In the genomic region with DNA sequence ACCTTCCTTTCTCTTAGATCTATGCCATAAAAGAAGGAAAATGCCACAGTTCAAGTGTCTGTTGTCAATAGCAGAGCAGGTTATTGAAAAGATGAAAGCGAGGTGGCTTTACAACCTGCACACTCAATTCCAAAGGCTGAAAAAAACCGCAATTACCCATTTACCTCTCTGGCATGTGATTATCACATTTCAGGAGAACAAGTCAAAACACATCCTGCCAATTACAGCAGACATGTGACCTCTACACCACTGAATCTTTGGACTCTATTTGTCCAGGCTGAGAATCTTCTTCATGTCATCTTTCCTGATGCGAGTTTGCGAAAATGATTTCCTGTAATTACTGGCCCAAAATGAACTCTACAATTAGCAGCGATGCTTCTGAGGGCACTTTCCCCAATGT, we compare ENCODE assay signal across 26 mouse cellular contexts.
DNase-seq lines count a peak whose midpoint lies in the region; ATAC-seq and TF ChIP-seq lines count a peak whose summit lies in the region.
"Had no signal": no experiment of that assay in that cellular context is flagged by ENCODE, and none has a peak within 500 bp of the region (broad histone marks: within the 10 kb centered on the region; RNA-seq: fewer than 3 reads in every experiment).

No protein-coding gene starts in this region.

- no peaks in the 10 kb centered on the region; the same call in 1 of the 2 replicates for H3K27me3 ChIP-seq in forebrain, embryonic 14.5 days (replicated peaks; ENCODE audit: control insufficient read depth, insufficient read depth, low read length)
- H3K27me3 ChIP-seq in forebrain, postnatal 0 days (ENCODE audit: insufficient read depth, low read length): 0 out of 2 replicates have a peak, but pooled peaks cover 3% of the 10 kb centered on the region
- no peaks in the 10 kb centered on the region for H3K27me3 ChIP-seq in kidney, adult 2 months (replicated peaks; ENCODE audit: control insufficient read depth, insufficient read depth, low read length)
- no peaks in the 10 kb centered on the region for H3K27me3 ChIP-seq in kidney, embryonic 16.5 days (ENCODE audit: insufficient read depth, low read length)
- H3K27me3 ChIP-seq in midbrain, embryonic 13.5 days: no peaks in the 10 kb centered on the region
- no peaks in the 10 kb centered on the region for H3K27me3 ChIP-seq in midbrain, embryonic 11.5 days (ENCODE audit: control insufficient read depth, insufficient read depth, low read length)
- H3K27me3 ChIP-seq: embryonic facial prominence, embryonic 15.5 days; limb, embryonic 12.5 days; liver, embryonic 12.5 days; neural tube, embryonic 15.5 days; stomach, embryonic 15.5 days had no signal

- TF ChIP-seq CTCF in forebrain, postnatal 0 days (IDR thresholded peaks at IDR 0.05; ENCODE audit: low read depth): no peak
- TF ChIP-seq CTCF in kidney, adult 2 months (conservative IDR thresholded peaks at IDR 0.05; ENCODE audit: insufficient read depth, insufficient read length, low read depth, low read length): no peak

- H3K27ac ChIP-seq in forebrain, embryonic 14.5 days (ENCODE audit: low read depth, low read length): no peak overlapping the region
- no peak overlapping the region for H3K27ac ChIP-seq in forebrain, postnatal 0 days (ENCODE audit: low read depth, low read length)
- no peak overlapping the region for H3K27ac ChIP-seq in kidney, adult 2 months (ENCODE audit: insufficient read depth, low read depth, low read length)
- H3K27ac ChIP-seq in kidney, embryonic 16.5 days (ENCODE audit: low read length): no peak overlapping the region
- H3K27ac ChIP-seq in midbrain, embryonic 13.5 days: peak overlapping the region; percentile 26; the same call in 1 of the 2 replicates
- no peak overlapping the region for H3K27ac ChIP-seq in midbrain, embryonic 11.5 days (ENCODE audit: low read depth, low read length)
- H3K27ac ChIP-seq: embryonic facial prominence, embryonic 15.5 days; kidney, postnatal 0 days; left cerebral cortex, adult 2 months; limb, embryonic 12.5 days; liver, embryonic 12.5 days; neural tube, embryonic 15.5 days; stomach, embryonic 15.5 days had no signal

- DNase-seq in forebrain, embryonic 14.5 days (ENCODE audit: low spot score): peak; percentile 26
- no peak for DNase-seq in forebrain, postnatal 0 days
- DNase-seq in kidney, adult 2 months: peak; percentile 60
- DNase-seq in midbrain, embryonic 11.5 days (ENCODE audit: low spot score, missing footprints): no peak
- DNase-seq in forelimb bud, embryonic 11.5 days (ENCODE audit: low read depth, low spot score): peak; percentile 10
- DNase-seq in layer of hippocampus, postnatal 25 days (ENCODE audit: extremely low spot score in 1 of 2, low spot score in 1 of 2): no peak
- DNase-seq: adrenal gland, postnatal 14 days; cerebellum, adult 11-12 months; cerebellum, adult 9-11 months; gastrocnemius, postnatal 14 days; heart, postnatal 36 days; liver, postnatal 0 days; lung, postnatal 36 days; retina, postnatal 1 day; right cerebral cortex, postnatal 14 days had no signal

- ATAC-seq in forebrain, embryonic 14.5 days: no peak
- ATAC-seq in forebrain, postnatal 0 days: no peak
- ATAC-seq in kidney, embryonic 16.5 days (ENCODE audit: low FRiP score, low TSS enrichment): no peak
- ATAC-seq in midbrain, embryonic 13.5 days: no peak
- no peak for ATAC-seq in midbrain, embryonic 11.5 days (ENCODE audit: low FRiP score)
- ATAC-seq: CD4-positive, CD25-positive, alpha-beta regulatory T cell, adult 4 months; liver, embryonic 12.5 days; liver, postnatal 0 days had no signal

- H3K4me3 ChIP-seq in forebrain, embryonic 14.5 days (ENCODE audit: low read depth, low read length): no peak overlapping the region
- no peak overlapping the region for H3K4me3 ChIP-seq in forebrain, postnatal 0 days (ENCODE audit: low read depth, low read length)
- H3K4me3 ChIP-seq in kidney, adult 2 months (ENCODE audit: insufficient read depth, low read depth, low read length): no peak overlapping the region
- no peak overlapping the region for H3K4me3 ChIP-seq in kidney, embryonic 16.5 days (ENCODE audit: low read length)
- no peak overlapping the region for H3K4me3 ChIP-seq in midbrain, embryonic 13.5 days (replicated peaks)
- no peak overlapping the region for H3K4me3 ChIP-seq in midbrain, embryonic 11.5 days (ENCODE audit: low read depth, low read length)
- H3K4me3 ChIP-seq: embryonic facial prominence, embryonic 15.5 days; heart, embryonic 10.5 days; left cerebral cortex, adult 2 months; limb, embryonic 12.5 days; liver, embryonic 12.5 days; neural tube, embryonic 15.5 days; stomach, embryonic 15.5 days had no signal

- no peaks in the 10 kb centered on the region for H3K36me3 ChIP-seq in forebrain, embryonic 14.5 days (ENCODE audit: control insufficient read depth, insufficient read depth, low read length)
- H3K36me3 ChIP-seq in forebrain, postnatal 0 days (ENCODE audit: insufficient read depth): no peaks in the 10 kb centered on the region
- no peaks in the 10 kb centered on the region for H3K36me3 ChIP-seq in kidney, adult 2 months (ENCODE audit: control insufficient read depth, insufficient read depth, low read length)
- H3K36me3 ChIP-seq in kidney, embryonic 16.5 days (ENCODE audit: insufficient read depth, low read length): no peaks in the 10 kb centered on the region
- H3K36me3 ChIP-seq in midbrain, embryonic 13.5 days: no peaks in the 10 kb centered on the region
- H3K36me3 ChIP-seq in midbrain, embryonic 11.5 days (ENCODE audit: control insufficient read depth, insufficient read depth, low read length): no peaks in the 10 kb centered on the region
- H3K36me3 ChIP-seq: embryonic facial prominence, embryonic 15.5 days; heart, embryonic 10.5 days; limb, embryonic 12.5 days; liver, embryonic 12.5 days; neural tube, embryonic 15.5 days; stomach, embryonic 15.5 days had no signal

- H3K9me3 ChIP-seq in forebrain, embryonic 14.5 days (replicated peaks; ENCODE audit: control insufficient read depth, low read length): no peaks in the 10 kb centered on the region
- no peaks in the 10 kb centered on the region for H3K9me3 ChIP-seq in forebrain, postnatal 0 days (ENCODE audit: low read length)
- no peaks in the 10 kb centered on the region for H3K9me3 ChIP-seq in kidney, embryonic 16.5 days (ENCODE audit: low read length)
- no peaks in the 10 kb centered on the region for H3K9me3 ChIP-seq in midbrain, embryonic 13.5 days
- H3K9me3 ChIP-seq in midbrain, embryonic 11.5 days (ENCODE audit: control insufficient read depth, low read length): no peaks in the 10 kb centered on the region
- H3K9me3 ChIP-seq: embryonic facial prominence, embryonic 15.5 days; heart, embryonic 10.5 days; limb, embryonic 12.5 days; liver, embryonic 12.5 days; neural tube, embryonic 15.5 days; stomach, embryonic 15.5 days had no signal

- 52% methylated on average over 5 of the region's 5 CpGs for WGBS in forebrain, embryonic 14.5 days
- 55% methylated on average over 5 of the region's 5 CpGs for WGBS in forebrain, postnatal 0 days
- WGBS in kidney, adult 2 months: 60% methylated on average over 5 of the region's 5 CpGs
- 64% methylated on average over 5 of the region's 5 CpGs for WGBS in kidney, embryonic 16.5 days
- 80% methylated on average over 5 of the region's 5 CpGs for WGBS in midbrain, embryonic 13.5 days
- WGBS in midbrain, embryonic 11.5 days: 89% methylated on average over 5 of the region's 5 CpGs

- no peak for TF ChIP-seq POLR2A in kidney, adult 2 months (IDR thresholded peaks at IDR 0.05; ENCODE audit: low read depth, low read length)

- no peak overlapping the region for H3K9ac ChIP-seq in forebrain, embryonic 14.5 days (ENCODE audit: low read length)
- H3K9ac ChIP-seq in forebrain, postnatal 0 days: no peak overlapping the region
- no peak overlapping the region for H3K9ac ChIP-seq in kidney, embryonic 16.5 days (replicated peaks; ENCODE audit: low read length)
- H3K9ac ChIP-seq in midbrain, embryonic 13.5 days (replicated peaks): no peak overlapping the region; the same call in 1 of the 2 replicates
- H3K9ac ChIP-seq in midbrain, embryonic 11.5 days (ENCODE audit: low read length): no peak overlapping the region
- H3K9ac ChIP-seq: embryonic facial prominence, embryonic 15.5 days; limb, embryonic 12.5 days; liver, embryonic 12.5 days; liver, postnatal 0 days; neural tube, embryonic 15.5 days; stomach, embryonic 15.5 days had no signal

- no peak overlapping the region for H3K4me2 ChIP-seq in forebrain, embryonic 14.5 days (ENCODE audit: low read length)
- no peak overlapping the region for H3K4me2 ChIP-seq in forebrain, postnatal 0 days (ENCODE audit: low read depth)
- no peak overlapping the region for H3K4me2 ChIP-seq in kidney, embryonic 16.5 days (replicated peaks; ENCODE audit: low read depth, low read length)
- no peak overlapping the region for H3K4me2 ChIP-seq in midbrain, embryonic 13.5 days (replicated peaks)
- no peak overlapping the region for H3K4me2 ChIP-seq in midbrain, embryonic 11.5 days
- H3K4me2 ChIP-seq: embryonic facial prominence, embryonic 15.5 days; limb, embryonic 12.5 days; liver, embryonic 12.5 days; neural tube, embryonic 15.5 days; stomach, embryonic 15.5 days had no signal

- peaks cover 20% of the 10 kb centered on the region for H3K4me1 ChIP-seq in forebrain, embryonic 14.5 days (ENCODE audit: control insufficient read depth, insufficient read depth, low read length)
- peaks cover under 1% of the 10 kb centered on the region; the same call in 1 of the 2 replicates for H3K4me1 ChIP-seq in forebrain, postnatal 0 days (ENCODE audit: insufficient read depth)
- H3K4me1 ChIP-seq in kidney, adult 2 months (ENCODE audit: control insufficient read depth, insufficient read depth, low read length): peaks cover 13% of the 10 kb centered on the region
- H3K4me1 ChIP-seq in kidney, embryonic 16.5 days (ENCODE audit: insufficient read depth, low read length): peaks cover 14% of the 10 kb centered on the region
- H3K4me1 ChIP-seq in midbrain, embryonic 13.5 days (replicated peaks): peaks cover 22% of the 10 kb centered on the region
- peaks cover 6% of the 10 kb centered on the region for H3K4me1 ChIP-seq in midbrain, embryonic 11.5 days (ENCODE audit: control insufficient read depth, insufficient read depth, low read length)
- H3K4me1 ChIP-seq: limb, embryonic 12.5 days; liver, embryonic 12.5 days; stomach, embryonic 15.5 days had no signal

Comparison
In these comparisons a context has a peak if more than half of its experiments do, and no peak if none do; other contexts are left out.
1. DNase-seq: peak in forebrain, embryonic 14.5 days (single experiment), kidney, adult 2 months (single experiment) and forelimb bud, embryonic 11.5 days (single experiment); none in forebrain, postnatal 0 days (single experiment), midbrain, embryonic 11.5 days (single experiment) and layer of hippocampus, postnatal 25 days (0 of 2).